Mouse (Mus musculus) hindbrain, embryonic 14.5 days (tissue): ENCODE data around the gene Zfp618. TPM values are rescaled to one million over a fixed set of nuclear protein-coding genes. Genes with fewer than 3 reads are reported as not detected.

Experiments
- ATAC-seq: fragments of 200-750 bp; cut with Nextera tagmentation; 2 replicates; pipeline ENCODE4 v1.8.0; 2017; ENCODE audit warnings: moderate number of reproducible peaks, mild to moderate bottlenecking, moderate TSS enrichment, moderate library complexity; ENCODE audit not compliant: low FRiP score
- DNase-seq: peaks from one replicate; pipeline ENCODE4 v3.0.0-alpha.2; 2015; ENCODE audit warnings: low spot score
- H3K27ac ChIP-seq: fragments of 300-500 bp; sonication (generic); 2 replicates; pipeline ENCODE4 v1.5.1; 2014; ENCODE audit warnings: mild to moderate bottlenecking, moderate library complexity
- H3K27me3 ChIP-seq: fragments of 300-500 bp; sonication (generic); 2 replicates; pipeline ENCODE4 v1.6.1; 2014; ENCODE audit warnings: mild to moderate bottlenecking, low read length, mixed read lengths; ENCODE audit not compliant: control insufficient read depth, insufficient read depth
- H3K36me3 ChIP-seq: fragments of 300-500 bp; sonication (generic); replicated peaks from 2 replicates; pipeline ENCODE4 v1.6.1; 2014; ENCODE audit not compliant: control insufficient read depth, insufficient read depth
- H3K4me1 ChIP-seq: fragments of 300-500 bp; sonication (generic); replicated peaks from 2 replicates; pipeline ENCODE4 v1.6.1; 2014; ENCODE audit warnings: antibody characterized with exemption, low read length, mixed read lengths; ENCODE audit not compliant: control insufficient read depth, insufficient read depth
- H3K4me2 ChIP-seq: fragments of 300-500 bp; sonication (generic); replicated peaks from 2 replicates; pipeline ENCODE4 v1.6.1; 2014; ENCODE audit warnings: mild to moderate bottlenecking, moderate library complexity
- H3K4me3 ChIP-seq: fragments of 300-500 bp; sonication (generic); replicated peaks from 2 replicates; pipeline ENCODE4 v1.5.1; 2014; ENCODE audit warnings: mild to moderate bottlenecking, low read length
- H3K9ac ChIP-seq: fragments of 300-500 bp; sonication (generic); 2 replicates; pipeline ENCODE4 v1.6.1; 2014
- H3K9me3 ChIP-seq: fragments of 300-500 bp; sonication (generic); 2 replicates; pipeline ENCODE4 v1.6.1; 2016; ENCODE audit warnings: low read length; ENCODE audit not compliant: control insufficient read depth
- WGBS: fragments of 180-500 bp; shearing (Covaris S2); extraction: QIAGEN DNeasy Blood & Tissue Kit; methylation state at CpG from one replicate; pipeline ENCODE4 v1.1.7; 2014; 5-methylcytosine and 5-hydroxymethylcytosine counted together
- polyA plus RNA-seq: library from polyadenylated mRNA; unstranded; fragments of >200 nt; fragmentation: Nextera tagmentation; extraction: Ambion mirVana; gene quantifications from 2 replicates; pipeline ENCODE4 v1.2.1, GENCODE M21; 2014

Zfp618 gene
- polyA plus RNA-seq, 1 experiment from 2014 or later = 37.0 TPM

DNA sequence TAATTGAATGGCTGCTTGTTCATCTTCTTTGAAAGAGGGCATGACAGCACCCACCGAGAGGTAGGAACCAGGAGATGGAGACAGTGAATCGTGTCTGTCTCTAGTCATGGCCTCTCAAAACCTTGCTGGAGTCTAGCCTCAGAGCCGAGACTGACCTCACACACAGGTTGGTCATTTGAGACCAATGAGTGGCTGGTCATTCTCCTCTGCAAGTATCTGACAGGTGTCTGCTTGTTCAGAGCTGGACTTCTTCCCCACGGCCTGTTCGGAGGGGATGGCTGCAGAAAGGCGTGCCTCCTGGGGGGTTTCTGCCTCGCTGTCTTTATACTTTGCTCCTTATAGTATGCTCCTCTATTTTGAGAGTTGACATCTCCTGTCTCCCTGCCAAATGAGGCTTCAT lies 70.6 kb downstream of the Zfp618 start:
- DNase-seq = no peak
- H3K4me2 ChIP-seq = no peak overlapping the region
- no peak overlapping the region for H3K4me3 ChIP-seq
- H3K9ac ChIP-seq = no peak overlapping the region
- H3K9me3 ChIP-seq = no peaks in the 10 kb centered on the region
- no peaks in the 10 kb centered on the region for H3K36me3 ChIP-seq
- no peak for ATAC-seq
- peaks cover 15% of the 10 kb centered on the region; the same call in 1 of the 2 replicates for H3K4me1 ChIP-seq
- no peaks in the 10 kb centered on the region for H3K27me3 ChIP-seq
- H3K27ac ChIP-seq = no peak overlapping the region
- WGBS = 74% methylated on average over 7 of the region's 7 CpGs

DNA sequence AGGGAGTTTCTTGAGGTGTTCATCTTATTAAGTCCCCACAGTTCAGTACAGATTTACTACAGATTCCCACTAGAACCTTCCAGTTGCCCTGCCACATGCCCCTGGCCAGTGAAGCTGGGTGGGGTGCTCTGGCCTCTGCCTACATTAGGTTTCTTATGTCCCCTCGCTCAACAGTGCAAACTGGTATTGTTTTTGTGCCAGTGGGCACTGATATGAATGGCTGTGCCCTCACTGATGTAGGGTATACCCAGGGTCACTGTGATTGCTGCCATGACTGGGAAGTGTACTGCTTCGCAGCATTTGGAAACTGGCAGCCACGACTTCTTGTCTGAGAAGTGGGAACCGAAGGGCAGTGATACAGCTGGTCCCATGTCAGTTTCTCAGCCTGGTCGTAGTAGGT lies 71.4 kb downstream of the Zfp618 start:
- no peaks in the 10 kb centered on the region for H3K27me3 ChIP-seq
- H3K36me3 ChIP-seq = no peaks in the 10 kb centered on the region
- peaks cover 15% of the 10 kb centered on the region; the same call in 1 of the 2 replicates for H3K4me1 ChIP-seq
- ATAC-seq = no peak
- H3K9me3 ChIP-seq = no peaks in the 10 kb centered on the region
- DNase-seq = no peak
- no peak overlapping the region for H3K9ac ChIP-seq
- WGBS = 96% methylated on average over 5 of the region's 5 CpGs
- H3K4me2 ChIP-seq = no peak overlapping the region
- no peak overlapping the region for H3K27ac ChIP-seq
- no peak overlapping the region for H3K4me3 ChIP-seq

- peaks cover 15% of the 10 kb centered on the region; the same call in 1 of the 2 replicates for H3K4me1 ChIP-seq
- H3K27me3 ChIP-seq = no peaks in the 10 kb centered on the region
- 72% methylated on average over 4 of the region's 4 CpGs for WGBS
- H3K4me2 ChIP-seq = no peak overlapping the region
- H3K9ac ChIP-seq = no peak overlapping the region
- DNase-seq (no peak), ATAC-seq (no peak)
- no peak overlapping the region for H3K4me3 ChIP-seq
- no peaks in the 10 kb centered on the region for H3K36me3 ChIP-seq
- H3K27ac ChIP-seq = no peak overlapping the region
- H3K9me3 ChIP-seq = no peaks in the 10 kb centered on the region
These were observed 72.2 kb downstream of the Zfp618 start for GRCm38 (mm10) chr4:63037555-63037954.

DNA sequence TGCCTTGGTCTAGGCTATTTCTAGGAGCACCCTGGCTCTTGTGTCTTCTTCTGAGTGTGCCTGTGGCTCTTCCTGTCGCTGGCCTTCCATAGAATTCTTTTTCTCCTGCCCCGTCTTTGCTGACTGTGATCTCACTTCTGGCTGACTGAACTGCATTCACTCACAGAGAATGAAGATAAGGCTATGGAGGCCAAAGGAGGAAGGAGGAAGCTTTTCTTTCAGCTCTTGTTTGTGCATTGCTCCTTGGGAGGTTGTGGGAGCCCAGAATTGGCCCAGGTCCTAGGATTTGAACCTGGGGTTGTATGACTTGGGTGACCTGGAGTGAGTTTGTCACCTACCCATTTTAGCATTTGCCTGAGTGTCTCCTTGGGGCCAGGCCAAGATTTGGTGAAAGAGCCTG lies 72.9 kb downstream of the Zfp618 start:
- Histone ChIP-seq H3K27me3 (no peaks in the 10 kb centered on the region), H3K9ac (no peak overlapping the region), H3K27ac (no peak overlapping the region), H3K4me1 (peaks cover 15% of the 10 kb centered on the region; the same call in 1 of the 2 replicates), H3K4me3 (no peak overlapping the region), H3K4me2 (no peak overlapping the region), H3K36me3 (no peaks in the 10 kb centered on the region), H3K9me3 (no peaks in the 10 kb centered on the region)
- DNase-seq (no peak), ATAC-seq (no peak)
- 62% methylated on average over 2 of the region's 2 CpGs for WGBS

- H3K4me3 ChIP-seq = no peak overlapping the region
- no peak overlapping the region for H3K4me2 ChIP-seq
- no peak overlapping the region for H3K9ac ChIP-seq
- H3K27me3 ChIP-seq = no peaks in the 10 kb centered on the region
- peaks cover 12% of the 10 kb centered on the region; the same call in 1 of the 2 replicates for H3K4me1 ChIP-seq
- H3K27ac ChIP-seq = no peak overlapping the region
- no peaks in the 10 kb centered on the region for H3K36me3 ChIP-seq
- 94% methylated on average over 10 of the region's 10 CpGs for WGBS
- 0 out of 2 replicates have a peak, but pooled peaks have one; percentile 31 for ATAC-seq
- no peaks in the 10 kb centered on the region for H3K9me3 ChIP-seq
- DNase-seq = no peak
These were observed 73.6 kb downstream of the Zfp618 start for GRCm38 (mm10) chr4:63038937-63039336.

DNA sequence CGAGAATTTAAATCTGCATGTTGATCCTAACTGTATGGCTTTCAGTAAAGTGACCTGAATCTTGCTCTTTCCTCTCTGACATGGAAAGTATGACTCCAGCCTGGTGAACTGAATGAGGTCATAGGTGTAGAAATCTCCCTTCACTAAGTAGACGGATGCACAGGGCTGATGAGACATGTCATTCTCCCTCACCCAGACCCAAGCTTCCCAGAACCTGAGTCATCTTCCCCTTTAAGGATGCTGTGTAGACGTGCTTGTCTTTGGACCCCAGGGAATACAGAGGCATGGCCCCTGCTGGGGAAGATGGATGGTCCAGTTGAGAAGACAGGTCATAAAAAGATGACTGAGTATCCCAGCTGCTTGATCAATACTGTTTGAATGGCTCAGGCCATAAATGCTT lies 83.2 kb downstream of the Zfp618 start:
- no peak overlapping the region for H3K27ac ChIP-seq
- H3K36me3 ChIP-seq = no peaks in the 10 kb centered on the region
- peak; percentile 43; the same call in 1 of the 2 replicates for ATAC-seq
- no peak for DNase-seq
- H3K4me2 ChIP-seq = no peak overlapping the region
- WGBS = 74% methylated on average over 3 of the region's 3 CpGs
- H3K9ac ChIP-seq = no peak overlapping the region
- no peak overlapping the region for H3K4me3 ChIP-seq
- H3K9me3 ChIP-seq = no peaks in the 10 kb centered on the region
- no peaks in the 10 kb centered on the region for H3K27me3 ChIP-seq
- H3K4me1 ChIP-seq = no peaks in the 10 kb centered on the region; the same call in none of the 2 replicates

GRCm38 (mm10) chr4:63049596-63050318 lies 84.4 kb downstream of the Zfp618 start:
- Histone ChIP-seq H3K36me3 (no peaks in the 10 kb centered on the region), H3K27me3 (no peaks in the 10 kb centered on the region), H3K4me3 (no peak overlapping the region), H3K9me3 (no peaks in the 10 kb centered on the region), H3K4me2 (no peak overlapping the region), H3K27ac (0 out of 2 replicates have a peak overlapping the region, but pooled peaks have one; percentile 27), H3K9ac (no peak overlapping the region), H3K4me1 (no peaks in the 10 kb centered on the region; the same call in none of the 2 replicates)
- DNase-seq = no peak
- ATAC-seq = no peak

GRCm38 (mm10) chr4:63050319-63050676 lies 84.9 kb downstream of the Zfp618 start:
- Histone ChIP-seq H3K27ac (no peak overlapping the region), H3K9ac (no peak overlapping the region), H3K4me1 (no peaks in the 10 kb centered on the region; the same call in none of the 2 replicates), H3K4me2 (no peak overlapping the region), H3K36me3 (no peaks in the 10 kb centered on the region), H3K27me3 (no peaks in the 10 kb centered on the region), H3K4me3 (no peak overlapping the region), H3K9me3 (no peaks in the 10 kb centered on the region)
- no peak for DNase-seq
- WGBS = 82% methylated on average over 4 of the region's 4 CpGs
- no peak for ATAC-seq

- DNase-seq (no peak), ATAC-seq (no peak)
- H3K27me3 ChIP-seq = no peaks in the 10 kb centered on the region
- no peak overlapping the region for H3K27ac ChIP-seq
- H3K9ac ChIP-seq = no peak overlapping the region
- 69% methylated on average over 4 of the region's 4 CpGs for WGBS
- H3K4me2 ChIP-seq = no peak overlapping the region
- H3K9me3 ChIP-seq = no peaks in the 10 kb centered on the region
- H3K4me1 ChIP-seq = no peaks in the 10 kb centered on the region; the same call in none of the 2 replicates
- H3K4me3 ChIP-seq = no peak overlapping the region
- no peaks in the 10 kb centered on the region for H3K36me3 ChIP-seq
These were observed 85.6 kb downstream of the Zfp618 start for GRCm38 (mm10) chr4:63050949-63051348.
